Mouse (Mus musculus) bone marrow, adult 2 months (tissue): ENCODE measurements around the gene Cyp2r1.

Experiments used
- CTCF ChIP-seq: fragments of 200-500 bp; IDR thresholded peaks from 2 replicates; pipeline ENCODE4 v1.5.1; 2011; ENCODE audit warnings: low read length, control low read depth; ENCODE audit not compliant: control insufficient read depth, insufficient read depth
- POLR2A ChIP-seq: fragments of 200-500 bp; IDR thresholded peaks from 2 replicates; pipeline ENCODE4 v1.6.1; 2011; ENCODE audit warnings: low read depth, mild to moderate bottlenecking, control low read depth, low read length, borderline replicate concordance; ENCODE audit not compliant: control insufficient read depth

DNA sequence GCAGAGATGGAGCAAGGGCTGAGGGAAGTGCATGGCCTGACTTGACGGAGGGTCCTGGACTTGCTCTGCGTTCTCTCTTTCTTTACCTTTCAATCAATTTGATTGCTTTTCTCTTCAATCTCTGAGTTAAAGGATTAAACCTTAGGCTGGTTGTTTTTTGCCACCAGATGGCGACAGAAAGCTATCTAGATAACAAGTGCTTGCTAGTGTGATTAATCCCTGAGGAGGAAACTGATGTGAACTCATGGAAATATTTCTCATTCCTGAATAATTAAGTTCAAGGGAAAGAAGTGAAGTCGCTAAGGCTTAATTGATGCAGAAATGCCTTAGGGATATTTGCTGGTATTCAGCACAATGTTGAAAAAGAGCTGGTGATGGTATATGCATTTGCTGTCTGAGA is 17.7 kb upstream of the Cyp2r1 start:
- TF ChIP-seq POLR2A, result no peak
- TF ChIP-seq CTCF, result no peak
